Mouse (Mus musculus): Measurements from ENCODE around the gene Agtpbp1.

- TF ChIP-seq CTCF (IDR thresholded peaks at IDR 0.05; ENCODE audit: control insufficient read depth, insufficient read depth, insufficient read length) (no peak), MAX (IDR thresholded peaks at IDR 0.05) (no peak), USF1 (IDR thresholded peaks at IDR 0.05; ENCODE audit: low read depth) (no peak), CEBPB (IDR thresholded peaks at IDR 0.05; ENCODE audit: low read depth) (no peak), MYOG (IDR thresholded peaks at IDR 0.05; ENCODE audit: control insufficient read depth, extremely low read depth, insufficient read length) (no peak)
These were observed 13.9 kb downstream of the Agtpbp1 start for GRCm38 (mm10) chr13:59571107-59571506.
